Mouse (Mus musculus) c-Kit-negative CD71-positive TER-119-positive erythroid progenitor cells, embryonic 14.5 days (primary cell): ENCODE results near the gene Pdzk1ip1.

Experiments
- DNase-seq: peaks from one replicate; pipeline ENCODE4 v3.0.0-alpha.2; 2013; ENCODE audit warnings: low read depth, low spot score

The Pdzk1ip1 gene

GRCm38 (mm10) chr4:115075204-115075915, 13.1 kb upstream of the Pdzk1ip1 start:
- no peak for DNase-seq

GRCm38 (mm10) chr4:115078892-115079820, 9.4 kb upstream of the Pdzk1ip1 start:
- DNase-seq, result no peak

- DNase-seq, result no peak
These were observed 8.6 kb upstream of the Pdzk1ip1 start for GRCm38 (mm10) chr4:115079821-115080349.

GRCm38 (mm10) chr4:115083031-115083430, 5.5 kb upstream of the Pdzk1ip1 start:
- no peak for DNase-seq

GRCm38 (mm10) chr4:115085522-115086095, 2.9 kb upstream of the Pdzk1ip1 start:
- peak; percentile 65 for DNase-seq

GRCm38 (mm10) chr4:115086257-115086656, 2.3 kb upstream of the Pdzk1ip1 start:
- no peak for DNase-seq

GRCm38 (mm10) chr4:115086763-115087415, 1.6 kb upstream of the Pdzk1ip1 start:
- no peak for DNase-seq

GRCm38 (mm10) chr4:115090592-115090991, 2.1 kb downstream of the Pdzk1ip1 start:
- no peak for DNase-seq

GRCm38 (mm10) chr4:115091806-115092205, 3.3 kb downstream of the Pdzk1ip1 start:
- no peak for DNase-seq

GRCm38 (mm10) chr4:115093331-115093864, 4.9 kb downstream of the Pdzk1ip1 start:
- no peak for DNase-seq

GRCm38 (mm10) chr4:115094056-115094455, 5.5 kb downstream of the Pdzk1ip1 start:
- peak; percentile 54 for DNase-seq

- peak; percentile 88 for DNase-seq
These were observed 7.3 kb downstream of the Pdzk1ip1 start for GRCm38 (mm10) chr4:115095671-115096434.

GRCm38 (mm10) chr4:115096435-115097145, 8.1 kb downstream of the Pdzk1ip1 start:
- DNase-seq, result peak; percentile 50

- no peak for DNase-seq
These were observed 8.6 kb downstream of the Pdzk1ip1 start for GRCm38 (mm10) chr4:115097146-115097496.

- DNase-seq, result peak; percentile 69
These were observed 13.2 kb downstream of the Pdzk1ip1 start for GRCm38 (mm10) chr4:115101682-115102081.

GRCm38 (mm10) chr4:115103510-115103909, 15.0 kb downstream of the Pdzk1ip1 start:
- no peak for DNase-seq

- no peak for DNase-seq
These were observed 22.7 kb downstream of the Pdzk1ip1 start for GRCm38 (mm10) chr4:115111167-115111566.

- no peak for DNase-seq
These were observed 24.8 kb downstream of the Pdzk1ip1 start for GRCm38 (mm10) chr4:115113266-115113665.

- DNase-seq, result no peak
These were observed 31.1 kb downstream of the Pdzk1ip1 start for GRCm38 (mm10) chr4:115119642-115120041.

- no peak for DNase-seq
These were observed 32.7 kb downstream of the Pdzk1ip1 start for GRCm38 (mm10) chr4:115121162-115121561.
